Mouse (Mus musculus) lung, adult 2 months (tissue): ENCODE results near the gene Slc29a1.

Source experiments
- CTCF ChIP-seq: fragments of 200-500 bp; IDR thresholded peaks from 2 replicates; pipeline ENCODE4 v1.5.1; 2011; ENCODE audit warnings: mild to moderate bottlenecking, low read length, control low read depth; ENCODE audit not compliant: insufficient read depth
- POLR2A ChIP-seq: fragments of 200-500 bp; IDR thresholded peaks from 2 replicates; pipeline ENCODE4 v1.6.1; 2011; ENCODE audit warnings: low read depth, mild to moderate bottlenecking, control low read depth, low read length, borderline replicate concordance; ENCODE audit errors: extremely low read depth

GRCm38 (mm10) chr17:45644185-45644584, 44.8 kb upstream of the Slc29a1 start:
- no peak for TF ChIP-seq CTCF
- TF ChIP-seq POLR2A = no peak
